Mouse (Mus musculus) liver, embryonic 13.5 days (tissue): ENCODE results near the gene Rnf41. TPM values are rescaled to one million over a fixed set of nuclear protein-coding genes. Genes with fewer than 3 reads are reported as not detected.

Experiments
- ATAC-seq: fragments of 200-750 bp; cut with Nextera tagmentation; 2 replicates; pipeline ENCODE4 v1.8.0; 2017; ENCODE audit warnings: low read depth, mild to moderate bottlenecking, moderate number of reproducible peaks, moderate library complexity
- DNase-seq: peaks from one replicate; pipeline ENCODE4 v3.0.0; 2022
- H3K27ac ChIP-seq: fragments of 300-500 bp; sonication (generic); 2 replicates; pipeline ENCODE4 v1.5.1; 2015; ENCODE audit warnings: moderate library complexity, mild to moderate bottlenecking, inconsistent platforms
- H3K27me3 ChIP-seq: fragments of 300-500 bp; sonication (generic); 2 replicates; pipeline ENCODE4 v1.6.1; 2015; ENCODE audit warnings: mild to moderate bottlenecking, inconsistent platforms
- H3K36me3 ChIP-seq: fragments of 300-500 bp; sonication (generic); 2 replicates; pipeline ENCODE4 v1.6.1; 2015; ENCODE audit warnings: mild to moderate bottlenecking, inconsistent platforms
- H3K4me1 ChIP-seq: fragments of 300-500 bp; sonication (generic); replicated peaks from 2 replicates; pipeline ENCODE4 v1.6.1; 2015; ENCODE audit warnings: inconsistent platforms
- H3K4me2 ChIP-seq: fragments of 300-500 bp; sonication (generic); 2 replicates; pipeline ENCODE4 v1.6.1; 2015; ENCODE audit warnings: inconsistent platforms, mild to moderate bottlenecking, moderate library complexity
- H3K4me3 ChIP-seq: fragments of 300-500 bp; sonication (generic); replicated peaks from 2 replicates; pipeline ENCODE4 v1.5.1; 2015; ENCODE audit warnings: mild to moderate bottlenecking, inconsistent platforms
- H3K9ac ChIP-seq: fragments of 300-500 bp; sonication (generic); 2 replicates; pipeline ENCODE4 v1.6.1; 2015; ENCODE audit warnings: mild to moderate bottlenecking, inconsistent platforms
- H3K9me3 ChIP-seq: fragments of 300-500 bp; sonication (generic); replicated peaks from 2 replicates; pipeline ENCODE4 v1.6.1; 2016; ENCODE audit warnings: inconsistent platforms
- WGBS: fragments of 180-500 bp; shearing (Covaris S2); methylation state at CpG from one replicate; pipeline ENCODE4 v1.1.7; 2015; ENCODE audit not compliant: insufficient replicate concordance; 5-methylcytosine and 5-hydroxymethylcytosine counted together
- polyA plus RNA-seq: library from polyadenylated mRNA; unstranded; fragments of >200 nt; fragmentation: Nextera tagmentation; extraction: Ambion mirVana; gene quantifications from 2 replicates; pipeline ENCODE4 v1.2.1, GENCODE M21; 2015

Rnf41 gene
- polyA plus RNA-seq, result 9.0 and 10.7 TPM in 2 replicates

- Histone ChIP-seq H3K4me3 (peak within 1 kb of the TSS; percentile 84), H3K4me1 (peaks cover 65% of the 10 kb centered on the region), H3K9me3 (no peaks in the 10 kb centered on the region), H3K9ac (peak within 1 kb of the TSS; percentile 88), H3K36me3 (peaks cover 28% of the 10 kb centered on the region), H3K27ac (peak within 1 kb of the TSS; percentile 80), H3K27me3 (no peaks in the 10 kb centered on the region), H3K4me2 (peak within 1 kb of the TSS; percentile 87)
- under 1% methylated on average over 50 of the region's 50 CpGs for WGBS
- DNase-seq, result peak; percentile 94
- peak; percentile 83 for ATAC-seq
Measured at GRCm38 (mm10) chr10:128411211-128412054, at the start of gene Rnf41, which contains the start of gene Nabp2. Rnf41 (plus strand) TSS chr10:128411657. Nabp2 (minus strand) TSS chr10:128411492.

- Histone ChIP-seq H3K9me3 (no peaks in the 10 kb centered on the region), H3K9ac (no peak overlapping the region), H3K4me1 (peaks cover 9% of the 10 kb centered on the region; the same call in 1 of the 2 replicates), H3K27ac (no peak overlapping the region), H3K4me2 (no peak overlapping the region), H3K27me3 (no peaks in the 10 kb centered on the region), H3K4me3 (no peak overlapping the region), H3K36me3 (peaks cover 89% of the 10 kb centered on the region)
- 77% methylated on average over 6 of the region's 6 CpGs for WGBS
- DNase-seq, result no peak
- no peak for ATAC-seq
Measured at GRCm38 (mm10) chr10:128361836-128362235, 49.6 kb upstream of the Rnf41 start.

- Histone ChIP-seq H3K27ac (no peak overlapping the region), H3K4me3 (no peak overlapping the region), H3K36me3 (peaks cover 82% of the 10 kb centered on the region), H3K9me3 (no peaks in the 10 kb centered on the region), H3K4me2 (no peak overlapping the region), H3K9ac (no peak overlapping the region), H3K4me1 (peaks cover 15% of the 10 kb centered on the region), H3K27me3 (no peaks in the 10 kb centered on the region)
- 61% methylated on average over 3 of the region's 3 CpGs for WGBS
- no peak for DNase-seq
- ATAC-seq, result no peak
Measured at GRCm38 (mm10) chr10:128362568-128362967, 48.9 kb upstream of the Rnf41 start.

GRCm38 (mm10) chr10:128367899-128368401 is 43.5 kb upstream of the Rnf41 start:
- WGBS, result 23% methylated on average over 19 of the region's 19 CpGs
- peak overlapping the region; percentile 97 for H3K4me2 ChIP-seq

GRCm38 (mm10) chr10:128368402-128369217 is 42.8 kb upstream of the Rnf41 start, which contains the start of gene Coq10a:
Coq10a (minus strand) TSS chr10:128368997.
- peak within 1 kb of the TSS; percentile 97 for H3K4me2 ChIP-seq
- peak within 1 kb of the TSS; percentile 81 for H3K4me3 ChIP-seq
- peak within 1 kb of the TSS; percentile 86 for H3K9ac ChIP-seq
- H3K27me3 ChIP-seq, result no peaks in the 10 kb centered on the region
- under 1% methylated on average over 85 of the region's 87 CpGs for WGBS
- H3K36me3 ChIP-seq, result peaks cover 22% of the 10 kb centered on the region
- H3K9me3 ChIP-seq, result no peaks in the 10 kb centered on the region
- peaks cover 42% of the 10 kb centered on the region for H3K4me1 ChIP-seq
- DNase-seq (peak; percentile 80), ATAC-seq (peak; percentile 88)
- peak within 1 kb of the TSS; percentile 95 for H3K27ac ChIP-seq

More at GRCm38 (mm10) chr10:128367899-128368401, 43.5 kb upstream of the Rnf41 start:
- H3K27ac ChIP-seq, result peak overlapping the region; percentile 95
- peak overlapping the region; percentile 86 for H3K9ac ChIP-seq
- peaks cover 35% of the 10 kb centered on the region for H3K4me1 ChIP-seq
- H3K36me3 ChIP-seq, result peaks cover 28% of the 10 kb centered on the region
- H3K27me3 ChIP-seq, result no peaks in the 10 kb centered on the region
- peak overlapping the region; percentile 81 for H3K4me3 ChIP-seq
- no peak for DNase-seq
- no peak for ATAC-seq
- no peaks in the 10 kb centered on the region for H3K9me3 ChIP-seq

- 1% methylated on average over 9 of the region's 9 CpGs for WGBS
- H3K4me1 ChIP-seq, result peaks cover 44% of the 10 kb centered on the region
- peaks cover 17% of the 10 kb centered on the region for H3K36me3 ChIP-seq
- H3K27ac ChIP-seq, result peak overlapping the region; percentile 95
- no peaks in the 10 kb centered on the region for H3K9me3 ChIP-seq
- H3K27me3 ChIP-seq, result no peaks in the 10 kb centered on the region
- peak overlapping the region; percentile 97 for H3K4me2 ChIP-seq
- H3K9ac ChIP-seq, result peak overlapping the region; percentile 86
- DNase-seq, result no peak
- no peak for ATAC-seq
- H3K4me3 ChIP-seq, result peak overlapping the region; percentile 81
Measured at GRCm38 (mm10) chr10:128369218-128369543, 42.3 kb upstream of the Rnf41 start.

GRCm38 (mm10) chr10:128369599-128369998 is 41.9 kb upstream of the Rnf41 start:
- H3K4me3 ChIP-seq, result peak overlapping the region; percentile 81
- peaks cover 44% of the 10 kb centered on the region for H3K4me1 ChIP-seq
- peaks cover 13% of the 10 kb centered on the region for H3K36me3 ChIP-seq
- H3K9ac ChIP-seq, result peak overlapping the region; percentile 86
- WGBS, result 73% methylated on average over 6 of the region's 6 CpGs
- H3K4me2 ChIP-seq, result peak overlapping the region; percentile 97
- H3K9me3 ChIP-seq, result no peaks in the 10 kb centered on the region
- DNase-seq, result no peak
- peak overlapping the region; percentile 95 for H3K27ac ChIP-seq
- ATAC-seq, result no peak
- no peaks in the 10 kb centered on the region for H3K27me3 ChIP-seq

GRCm38 (mm10) chr10:128370021-128370420 is 41.4 kb upstream of the Rnf41 start:
- ATAC-seq, result no peak

GRCm38 (mm10) chr10:128370601-128371000 is 40.9 kb upstream of the Rnf41 start:
- 52% methylated on average over 4 of the region's 4 CpGs for WGBS
- 0 out of 2 replicates have a peak, but pooled peaks cover 3% of the 10 kb centered on the region for H3K36me3 ChIP-seq
- H3K4me2 ChIP-seq, result no peak overlapping the region

More at GRCm38 (mm10) chr10:128370021-128370420, 41.4 kb upstream of the Rnf41 start:
- Histone ChIP-seq H3K9ac (0 out of 2 replicates have a peak overlapping the region, but pooled peaks have one; percentile 86), H3K4me1 (peaks cover 44% of the 10 kb centered on the region), H3K36me3 (peaks cover 9% of the 10 kb centered on the region), H3K27me3 (no peaks in the 10 kb centered on the region), H3K27ac (no peak overlapping the region), H3K4me2 (peak overlapping the region; percentile 97; the same call in 1 of the 2 replicates), H3K9me3 (no peaks in the 10 kb centered on the region), H3K4me3 (no peak overlapping the region)
- DNase-seq, result no peak
- 72% methylated on average over 6 of the region's 6 CpGs for WGBS

GRCm38 (mm10) chr10:128372142-128372541 is 39.3 kb upstream of the Rnf41 start:
- no peak overlapping the region for H3K27ac ChIP-seq
- H3K4me1 ChIP-seq, result peaks cover 43% of the 10 kb centered on the region
- 68% methylated on average over 5 of the region's 5 CpGs for WGBS
- H3K27me3 ChIP-seq, result no peaks in the 10 kb centered on the region
- H3K9me3 ChIP-seq, result no peaks in the 10 kb centered on the region
- H3K4me3 ChIP-seq, result no peak overlapping the region
- H3K4me2 ChIP-seq, result no peak overlapping the region
- no peak for DNase-seq
- ATAC-seq, result no peak
- no peak overlapping the region for H3K9ac ChIP-seq
- H3K36me3 ChIP-seq, result no peaks in the 10 kb centered on the region

More at GRCm38 (mm10) chr10:128370601-128371000, 40.9 kb upstream of the Rnf41 start:
- no peaks in the 10 kb centered on the region for H3K27me3 ChIP-seq
- ATAC-seq (no peak), DNase-seq (no peak)
- H3K4me3 ChIP-seq, result no peak overlapping the region
- H3K27ac ChIP-seq, result no peak overlapping the region
- no peak overlapping the region for H3K9ac ChIP-seq
- peaks cover 44% of the 10 kb centered on the region for H3K4me1 ChIP-seq
- no peaks in the 10 kb centered on the region for H3K9me3 ChIP-seq
